Mouse (Mus musculus) liver, adult 2 months (tissue): ENCODE results near the gene Tnfrsf21.

Experiments
- CTCF ChIP-seq: fragments of 200-500 bp; IDR thresholded peaks from 2 replicates; pipeline ENCODE4 v1.5.1; 2011; ENCODE audit warnings: low read depth, low read length, control low read depth
- POLR2A ChIP-seq: fragments of 200-500 bp; IDR thresholded peaks from 2 replicates; pipeline ENCODE4 v1.6.1; 2011; ENCODE audit warnings: low read length, control low read depth; ENCODE audit not compliant: insufficient read depth; ENCODE audit errors: extremely low read depth

GRCm38 (mm10) chr17:43119446-43119845 is 103.1 kb downstream of the Tnfrsf21 start:
- TF ChIP-seq CTCF, result no peak
- TF ChIP-seq POLR2A, result no peak
